Mouse (Mus musculus) left cerebral cortex, adult 8-10 months (tissue): ENCODE measurements around the gene Vmn2r109. TPM values are rescaled to one million over a fixed set of nuclear protein-coding genes. Genes with fewer than 3 reads are reported as not detected.
"Not testable (repeated sequence)": the region's sequence is repeated elsewhere in the genome, so short reads cannot be mapped to it uniquely, and the experiment has no call there.

Source experiments
- DNase-seq, 2 experiments: peaks; one replicate each; pipeline ENCODE4 v3.0.0; 2022; ENCODE audit warnings: low spot score in 2 of 2
- total RNA-seq, 4 experiments: library from RNA; stranded (reverse); gene quantifications; 2 replicates each; pipeline ENCODE4 v1.2.4; 2022

The Vmn2r109 gene
- not detected for total RNA-seq

- DNase-seq, result no peak
Observed at GRCm38 (mm10) chr17:20564656-20565055, at the start of gene Vmn2r109. Vmn2r109 (minus strand) TSS chr17:20564756.

DNA sequence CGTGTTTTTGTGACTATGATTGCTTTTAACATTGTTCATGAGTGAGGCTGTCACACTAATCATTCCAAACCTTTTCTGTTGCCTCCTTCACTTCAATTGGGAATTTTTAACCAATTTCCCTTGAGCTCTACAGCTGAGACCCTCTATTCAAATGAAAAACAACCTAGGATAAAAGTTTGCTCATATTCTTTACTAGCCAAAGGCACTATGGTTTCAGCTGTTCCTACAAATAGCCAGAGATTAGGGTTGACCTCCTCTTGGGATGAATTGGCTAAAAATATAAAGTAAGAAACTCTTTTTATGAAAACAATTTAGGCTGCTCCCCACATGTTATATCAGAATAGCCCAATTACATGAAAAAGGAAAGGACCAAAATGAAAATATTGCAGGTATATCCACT, 31.8 kb upstream of the Vmn2r109 start, which contains the start of gene Vmn2r110:
Gene Vmn2r110 (minus strand): TSS at position 101 of the 400 bp plus-strand sequence.
- no peak for DNase-seq

GRCm38 (mm10) chr17:20508247-20508646, 56.3 kb downstream of the Vmn2r109 start:
- DNase-seq, result not testable (repeated sequence)

GRCm38 (mm10) chr17:20497858-20498257, 66.7 kb downstream of the Vmn2r109 start, which contains the start of gene Vmn1r225:
Vmn1r225 (plus strand) TSS chr17:20498158.
- DNase-seq, result no peak

Other genes with a start within 250 kb of the Vmn2r109 start
- gene Vmn2r107, start 219.5 kb downstream of the Vmn2r109 start, total RNA-seq, result not detected
- not detected for gene Vmn1r224, start 150.6 kb downstream of the Vmn2r109 start, total RNA-seq
- gene Vmn2r108, start 83.4 kb downstream of the Vmn2r109 start, total RNA-seq, result under 1 TPM in 1 of 4 experiments, not detected in 3; 0.07 TPM
- not detected for gene Vmn1r225, start 66.6 kb downstream of the Vmn2r109 start, total RNA-seq
- gene Vmn2r110, start 31.7 kb upstream of the Vmn2r109 start, total RNA-seq, result not detected
- not detected for gene Fpr-rs3, start 60.1 kb upstream of the Vmn2r109 start, total RNA-seq
- not detected for gene Vmn1r226, start 118.1 kb upstream of the Vmn2r109 start, total RNA-seq
- not detected for gene Vmn1r227, start 165.1 kb upstream of the Vmn2r109 start, total RNA-seq
- gene Vmn1r228, start 221.4 kb upstream of the Vmn2r109 start, total RNA-seq, result not detected
- under 1 TPM; 0.02 to 0.07 (median 0.06) TPM for gene Vmn1r229, start 246.8 kb upstream of the Vmn2r109 start, total RNA-seq